Mouse (Mus musculus) small intestine, adult 10 weeks (tissue): ENCODE data around the gene Gpatch11. TPM values are rescaled to one million over a fixed set of nuclear protein-coding genes. Genes with fewer than 3 reads are reported as not detected.

Experiments used
- polyA plus RNA-seq: library from polyadenylated mRNA; stranded (reverse); fragments of 350-450 nt; fragmentation: Illumina TruSeq; extraction: RNeasy Lipid Tissue Mini Kit (QIAGEN cat#74804); gene quantifications from one replicate; pipeline ENCODE4 v1.2.3, GENCODE M21; 2014; ENCODE audit warnings: low replicate concordance

Gene Gpatch11
- polyA plus RNA-seq = 24.1 TPM

DNA sequence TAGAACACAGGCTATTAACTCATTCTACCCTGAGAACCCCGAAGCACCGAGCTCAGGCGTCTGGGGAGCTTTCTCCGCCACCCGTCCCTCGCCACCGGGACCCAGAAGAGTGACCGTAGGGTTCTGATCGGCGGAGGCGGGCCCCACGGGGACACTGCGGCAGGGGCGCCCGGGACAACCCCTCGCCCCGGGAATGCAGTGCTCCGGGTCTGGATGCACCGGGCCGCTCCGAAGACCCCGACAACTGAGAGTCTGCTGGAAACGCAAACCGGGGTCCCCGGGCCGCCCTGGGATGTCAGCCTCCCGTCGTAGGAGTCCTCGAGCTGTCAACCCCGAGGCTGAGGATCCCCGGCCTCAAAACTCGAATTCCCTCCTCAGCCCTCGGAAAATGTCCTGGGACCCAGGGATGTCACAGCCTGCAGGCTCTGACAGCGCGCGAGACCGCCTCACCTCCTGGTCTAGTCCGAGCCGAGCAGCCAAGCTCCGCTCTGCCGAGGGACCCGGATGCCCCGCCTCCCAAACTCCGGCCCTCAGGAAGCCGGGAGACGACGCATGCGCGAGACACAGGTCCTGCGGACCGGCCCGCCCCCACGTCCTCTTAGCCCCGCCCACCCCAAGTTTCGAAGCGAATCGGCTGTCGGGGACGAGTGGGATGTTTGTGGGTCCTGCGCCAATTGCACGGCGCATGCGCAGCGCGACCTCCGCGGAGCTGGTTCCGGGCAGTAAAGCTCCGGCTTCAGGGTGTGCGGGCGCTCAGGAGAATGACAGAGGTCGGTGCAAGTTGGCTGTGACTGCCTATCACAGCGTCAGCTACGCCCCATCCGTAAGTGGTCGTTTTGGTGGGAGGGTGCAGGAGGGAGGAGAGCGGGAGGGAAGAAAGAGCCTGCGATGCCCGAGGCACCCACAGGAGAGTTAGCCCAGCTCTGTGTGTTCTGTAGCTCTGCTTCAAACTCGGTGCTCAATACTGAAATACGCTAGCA lies at the start of gene Gpatch11, which contains the start of gene Heatr5b:
Gene Gpatch11, plus strand, starts transcription at position 712 of the 980 bp plus-strand sequence.
Gene Heatr5b, minus strand, starts transcription at position 509 of the 980 bp plus-strand sequence.

GRCm38 (mm10) chr17:78882401-78883112 lies 47.2 kb downstream of the Gpatch11 start, which contains the start of gene Eif2ak2:
TSS of gene Eif2ak2 (minus strand) at chr17:78882573.

Other genes starting within 250 kb of the Gpatch11 start
- gene Strn, start 98.4 kb upstream of the Gpatch11 start, polyA plus RNA-seq = 32.6 TPM
- gene Heatr5b, start 203 bp upstream of the Gpatch11 start, polyA plus RNA-seq = 5.7 TPM
- 85.2 TPM for gene Eif2ak2, start 47.0 kb downstream of the Gpatch11 start, polyA plus RNA-seq
- gene Sult6b1, start 71.4 kb downstream of the Gpatch11 start, polyA plus RNA-seq = not detected
- gene Cebpzos, start 80.9 kb downstream of the Gpatch11 start, polyA plus RNA-seq = 69.9 TPM
- gene Cebpz, start 101.5 kb downstream of the Gpatch11 start, polyA plus RNA-seq = 36.2 TPM
- 21.1 TPM for gene Ndufaf7, start 101.6 kb downstream of the Gpatch11 start, polyA plus RNA-seq
- 17.3 TPM for gene Prkd3, start 185.2 kb downstream of the Gpatch11 start, polyA plus RNA-seq
- gene Qpct, start 216.3 kb downstream of the Gpatch11 start, polyA plus RNA-seq = 22.5 TPM